Mouse (Mus musculus): ENCODE data around the gene Exoc6b. TPM values are rescaled to one million over a fixed set of nuclear protein-coding genes. Genes with fewer than 3 reads are reported as not detected.
A peak's percentile ranks its signal among the peaks of the same experiment; 100 is the strongest.

The Exoc6b gene
- total and polyA plus RNA-seq, 2 experiments, result 2.3 to 6.1 TPM

- Histone ChIP-seq H3K4me1 (ENCODE audit: control insufficient read depth, insufficient read depth, low read length) (no peaks in the 10 kb centered on the region; the same call in 1 of the 2 replicates), H3K4me3 (ENCODE audit: insufficient read depth, low read depth, low read length) (no peak overlapping the region), H3K27me3 (ENCODE audit: control insufficient read depth, insufficient read depth, low read length) (no peaks in the 10 kb centered on the region), H3K27ac (replicated peaks; ENCODE audit: insufficient read depth, low read depth, low read length) (no peak overlapping the region), H3K9ac (ENCODE audit: low read depth, low read length) (no peak overlapping the region), H3K79me2 (ENCODE audit: control insufficient read depth, insufficient read depth, low read length) (no peaks in the 10 kb centered on the region), H3K36me3 (ENCODE audit: control insufficient read depth, insufficient read depth, low read length) (no peaks in the 10 kb centered on the region)
- 90% methylated on average over 2 of the region's 2 CpGs for WGBS
- DNase-seq (ENCODE audit: extremely low read depth, low read depth, low spot score), result no peak
- TF ChIP-seq CTCF (IDR thresholded peaks at IDR 0.05; ENCODE audit: low read depth, low read length) (no peak), POLR2A (IDR thresholded peaks at IDR 0.05; ENCODE audit: extremely low read depth, insufficient read depth, low read length) (no peak)
Observed at GRCm38 (mm10) chr6:84946106-84946505, 123.2 kb downstream of the Exoc6b start.

GRCm38 (mm10) chr6:84932953-84933921, 136.1 kb downstream of the Exoc6b start:
- no peaks in the 10 kb centered on the region for H3K79me2 ChIP-seq (ENCODE audit: control insufficient read depth, insufficient read depth, low read length)
- H3K27me3 ChIP-seq (ENCODE audit: control insufficient read depth, insufficient read depth, low read length), result no peaks in the 10 kb centered on the region
- no peaks in the 10 kb centered on the region for H3K36me3 ChIP-seq (ENCODE audit: control insufficient read depth, insufficient read depth, low read length)
- no peak overlapping the region for H3K27ac ChIP-seq (replicated peaks; ENCODE audit: insufficient read depth, low read depth, low read length)
- 76% methylated on average over 11 of the region's 11 CpGs for WGBS
- H3K4me1 ChIP-seq (ENCODE audit: control insufficient read depth, insufficient read depth, low read length), result peaks cover 3% of the 10 kb centered on the region
- no peak for DNase-seq (ENCODE audit: extremely low read depth, low read depth, low spot score)
- H3K4me3 ChIP-seq (ENCODE audit: insufficient read depth, low read depth, low read length), result no peak overlapping the region
- TF ChIP-seq POLR2A (IDR thresholded peaks at IDR 0.05; ENCODE audit: extremely low read depth, insufficient read depth, low read length), result no peak
- no peak for TF ChIP-seq CTCF (IDR thresholded peaks at IDR 0.05; ENCODE audit: low read depth, low read length)
- H3K9ac ChIP-seq (ENCODE audit: low read depth, low read length), result no peak overlapping the region

- 80% methylated on average over 1 of the region's 1 CpGs for WGBS
- H3K27ac ChIP-seq (replicated peaks; ENCODE audit: insufficient read depth, low read depth, low read length), result no peak overlapping the region
- H3K9ac ChIP-seq (ENCODE audit: low read depth, low read length), result no peak overlapping the region
- no peak overlapping the region for H3K4me3 ChIP-seq (ENCODE audit: insufficient read depth, low read depth, low read length)
- no peak for DNase-seq (ENCODE audit: extremely low read depth, low read depth, low spot score)
- no peak for TF ChIP-seq CTCF (IDR thresholded peaks at IDR 0.05; ENCODE audit: low read depth, low read length)
- no peak for TF ChIP-seq POLR2A (IDR thresholded peaks at IDR 0.05; ENCODE audit: extremely low read depth, insufficient read depth, low read length)
- H3K79me2 ChIP-seq (ENCODE audit: control insufficient read depth, insufficient read depth, low read length), result no peaks in the 10 kb centered on the region
- H3K4me1 ChIP-seq (ENCODE audit: control insufficient read depth, insufficient read depth, low read length), result peaks cover 3% of the 10 kb centered on the region
- no peaks in the 10 kb centered on the region for H3K27me3 ChIP-seq (ENCODE audit: control insufficient read depth, insufficient read depth, low read length)
- H3K36me3 ChIP-seq (ENCODE audit: control insufficient read depth, insufficient read depth, low read length), result no peaks in the 10 kb centered on the region
Observed at GRCm38 (mm10) chr6:84931051-84931450, 138.3 kb downstream of the Exoc6b start.

DNA sequence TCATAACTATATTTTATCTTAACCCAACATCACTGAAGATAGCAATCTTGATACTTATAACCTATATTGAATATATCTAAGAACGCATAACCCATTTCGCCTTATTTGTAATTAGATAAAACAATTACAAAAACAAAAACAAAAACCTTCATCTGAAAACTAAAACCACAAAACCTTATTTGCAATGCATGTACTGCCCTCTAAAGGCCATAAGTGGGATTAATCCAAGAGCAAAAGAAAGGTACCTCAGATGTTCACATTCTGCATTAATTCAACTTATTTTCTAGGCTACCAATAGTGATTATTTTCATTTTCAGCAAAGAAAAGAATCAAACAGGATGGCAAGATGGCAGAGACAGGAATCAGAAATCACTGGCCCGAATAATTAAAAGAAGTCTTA, 143.2 kb downstream of the Exoc6b start:
- Histone ChIP-seq H3K36me3 (ENCODE audit: control insufficient read depth, insufficient read depth, low read length) (no peaks in the 10 kb centered on the region), H3K9ac (ENCODE audit: low read depth, low read length) (no peak overlapping the region), H3K4me3 (ENCODE audit: insufficient read depth, low read depth, low read length) (no peak overlapping the region), H3K4me1 (ENCODE audit: control insufficient read depth, insufficient read depth, low read length) (no peaks in the 10 kb centered on the region), H3K79me2 (ENCODE audit: control insufficient read depth, insufficient read depth, low read length) (no peaks in the 10 kb centered on the region; the same call in 1 of the 2 replicates), H3K27me3 (ENCODE audit: control insufficient read depth, insufficient read depth, low read length) (no peaks in the 10 kb centered on the region), H3K27ac (replicated peaks; ENCODE audit: insufficient read depth, low read depth, low read length) (no peak overlapping the region)
- 57% methylated on average over 3 of the region's 3 CpGs for WGBS
- DNase-seq (ENCODE audit: extremely low read depth, low read depth, low spot score), result peak; percentile 25
- peak; percentile 66 for TF ChIP-seq CTCF (IDR thresholded peaks at IDR 0.05; ENCODE audit: low read depth, low read length)
- TF ChIP-seq POLR2A (IDR thresholded peaks at IDR 0.05; ENCODE audit: extremely low read depth, insufficient read depth, low read length), result no peak

GRCm38 (mm10) chr6:84923760-84924221, 145.5 kb downstream of the Exoc6b start:
- no peak overlapping the region for H3K4me3 ChIP-seq (ENCODE audit: insufficient read depth, low read depth, low read length)

More at GRCm38 (mm10) chr6:84923760-84924221, 145.5 kb downstream of the Exoc6b start:
- TF ChIP-seq POLR2A (IDR thresholded peaks at IDR 0.05; ENCODE audit: extremely low read depth, insufficient read depth, low read length) (no peak), CTCF (IDR thresholded peaks at IDR 0.05; ENCODE audit: low read depth, low read length) (no peak)
- Histone ChIP-seq H3K9ac (ENCODE audit: low read depth, low read length) (no peak overlapping the region), H3K79me2 (ENCODE audit: control insufficient read depth, insufficient read depth, low read length) (no peaks in the 10 kb centered on the region; the same call in 1 of the 2 replicates), H3K27ac (replicated peaks; ENCODE audit: insufficient read depth, low read depth, low read length) (no peak overlapping the region), H3K27me3 (ENCODE audit: control insufficient read depth, insufficient read depth, low read length) (no peaks in the 10 kb centered on the region), H3K4me1 (ENCODE audit: control insufficient read depth, insufficient read depth, low read length) (no peaks in the 10 kb centered on the region), H3K36me3 (ENCODE audit: control insufficient read depth, insufficient read depth, low read length) (no peaks in the 10 kb centered on the region)
- DNase-seq (ENCODE audit: extremely low read depth, low read depth, low spot score), result no peak
- WGBS, result 84% methylated on average over 12 of the region's 12 CpGs
